Mouse (Mus musculus) liver, embryonic 15.5 days (tissue): ENCODE data around the gene Hoxa7. TPM values are rescaled to one million over a fixed set of nuclear protein-coding genes. Genes with fewer than 3 reads are reported as not detected.

Experiments
- ATAC-seq: fragments of 200-750 bp; cut with Nextera tagmentation; 2 replicates; pipeline ENCODE4 v1.8.0; 2017; ENCODE audit warnings: moderate number of reproducible peaks, mild to moderate bottlenecking, moderate library complexity; ENCODE audit not compliant: insufficient read depth
- H3K27ac ChIP-seq: fragments of 300-500 bp; sonication (generic); replicated peaks from 2 replicates; pipeline ENCODE4 v1.5.1; 2015; ENCODE audit warnings: mild to moderate bottlenecking, inconsistent platforms
- H3K27me3 ChIP-seq: fragments of 300-500 bp; sonication (generic); 2 replicates; pipeline ENCODE4 v1.6.1; 2015; ENCODE audit warnings: mild to moderate bottlenecking, inconsistent platforms
- H3K36me3 ChIP-seq: fragments of 300-500 bp; sonication (generic); replicated peaks from 2 replicates; pipeline ENCODE4 v1.6.1; 2015; ENCODE audit warnings: moderate library complexity, mild to moderate bottlenecking, inconsistent platforms
- H3K4me1 ChIP-seq: fragments of 300-500 bp; sonication (generic); replicated peaks from 2 replicates; pipeline ENCODE4 v1.6.1; 2015; ENCODE audit warnings: inconsistent platforms
- H3K4me2 ChIP-seq: fragments of 300-500 bp; sonication (generic); 2 replicates; pipeline ENCODE4 v1.6.1; 2015; ENCODE audit warnings: moderate library complexity, mild to moderate bottlenecking, inconsistent platforms
- H3K4me3 ChIP-seq: fragments of 300-500 bp; sonication (generic); replicated peaks from 2 replicates; pipeline ENCODE4 v1.5.1; 2015; ENCODE audit warnings: mild to moderate bottlenecking, inconsistent platforms
- H3K9ac ChIP-seq: fragments of 300-500 bp; sonication (generic); 2 replicates; pipeline ENCODE4 v1.6.1; 2015; ENCODE audit warnings: moderate library complexity, mild to moderate bottlenecking, inconsistent platforms
- H3K9me3 ChIP-seq: fragments of 300-500 bp; sonication (generic); replicated peaks from 2 replicates; pipeline ENCODE4 v1.6.1; 2016; ENCODE audit warnings: inconsistent platforms
- WGBS: fragments of 180-500 bp; shearing (Covaris S2); methylation state at CpG from one replicate; pipeline ENCODE4 v1.1.7; 2015; ENCODE audit warnings: mixed read lengths; ENCODE audit not compliant: insufficient replicate concordance; 5-methylcytosine and 5-hydroxymethylcytosine counted together
- polyA plus RNA-seq: library from polyadenylated mRNA; unstranded; fragments of >200 nt; fragmentation: Nextera tagmentation; extraction: Ambion mirVana; gene quantifications from 2 replicates; pipeline ENCODE4 v1.2.1, GENCODE M21; 2015

The Hoxa7 gene
- polyA plus RNA-seq, 1 experiment from 2014 or later: 0.37 TPM

DNA sequence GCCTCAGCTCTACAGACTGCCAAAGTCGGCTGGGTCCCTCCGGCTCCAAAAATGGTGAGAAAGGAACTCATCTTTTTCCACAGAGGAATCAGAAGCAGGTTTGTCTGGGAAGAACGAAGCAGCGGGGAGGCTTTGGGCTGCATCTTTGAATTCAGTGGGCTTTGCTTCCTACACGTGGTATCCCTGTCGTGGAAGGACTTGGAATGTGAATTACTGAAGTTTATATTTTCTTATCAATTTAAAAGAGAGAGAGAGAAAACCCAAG lies 41.6 kb upstream of the Hoxa7 start:
- no peak overlapping the region for H3K4me3 ChIP-seq
- under 1% methylated on average over 6 of the region's 6 CpGs for WGBS
- peaks cover 98% of the 10 kb centered on the region for H3K27me3 ChIP-seq
- H3K4me1 ChIP-seq: peaks cover 5% of the 10 kb centered on the region; the same call in 1 of the 2 replicates
- no peaks in the 10 kb centered on the region for H3K9me3 ChIP-seq
- no peak overlapping the region for H3K27ac ChIP-seq
- H3K4me2 ChIP-seq: no peak overlapping the region
- no peaks in the 10 kb centered on the region for H3K36me3 ChIP-seq
- no peak overlapping the region for H3K9ac ChIP-seq
- ATAC-seq: no peak

DNA sequence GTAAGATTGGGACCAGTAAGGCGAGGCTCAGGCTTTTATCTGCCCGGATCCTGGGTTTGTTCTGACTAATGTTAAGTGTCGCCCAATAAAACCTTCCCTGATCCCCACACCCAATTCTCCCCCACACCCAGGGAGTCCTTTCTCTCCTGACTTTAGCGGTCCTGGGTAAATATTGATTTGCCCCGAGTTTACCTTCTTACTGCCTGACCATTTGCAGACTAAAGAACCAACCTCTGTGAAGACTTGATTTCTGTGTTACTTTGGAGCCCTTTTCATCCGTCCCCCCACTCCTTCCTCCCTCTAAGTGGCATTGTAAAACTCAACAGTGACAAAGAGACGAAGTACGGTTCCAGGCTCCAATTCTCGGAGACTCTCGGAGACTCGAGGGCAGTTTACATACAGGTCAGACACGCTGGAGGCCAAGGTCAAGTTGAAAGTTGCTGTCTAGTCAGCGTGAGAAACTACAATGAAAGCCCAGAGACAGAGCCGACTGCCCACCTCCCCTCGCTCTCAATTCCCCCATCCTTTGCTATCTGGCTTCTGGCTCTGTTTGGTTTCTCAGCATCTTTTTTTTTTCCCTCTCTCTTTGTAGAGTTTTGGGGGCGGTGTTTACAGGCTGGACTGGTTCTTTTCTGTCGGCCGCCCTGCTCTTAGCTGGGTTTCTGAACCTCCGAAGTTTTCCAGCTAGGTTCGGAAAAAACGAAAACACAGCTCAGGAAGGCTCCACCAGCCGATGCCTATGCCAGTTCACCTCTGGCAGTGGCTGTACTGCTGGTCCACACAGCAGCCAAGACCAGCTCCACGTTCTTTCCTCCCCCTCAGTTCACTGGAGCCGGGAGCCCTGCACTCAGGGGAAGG lies 41.0 kb upstream of the Hoxa7 start:
- no peak overlapping the region for H3K9ac ChIP-seq
- H3K36me3 ChIP-seq: no peaks in the 10 kb centered on the region
- H3K9me3 ChIP-seq: no peaks in the 10 kb centered on the region
- no peak overlapping the region for H3K4me3 ChIP-seq
- H3K27me3 ChIP-seq: peaks cover 97% of the 10 kb centered on the region
- no peak for ATAC-seq
- H3K27ac ChIP-seq: no peak overlapping the region
- H3K4me2 ChIP-seq: no peak overlapping the region
- 1% methylated on average over 24 of the region's 24 CpGs for WGBS
- peaks cover 5% of the 10 kb centered on the region; the same call in 1 of the 2 replicates for H3K4me1 ChIP-seq

DNA sequence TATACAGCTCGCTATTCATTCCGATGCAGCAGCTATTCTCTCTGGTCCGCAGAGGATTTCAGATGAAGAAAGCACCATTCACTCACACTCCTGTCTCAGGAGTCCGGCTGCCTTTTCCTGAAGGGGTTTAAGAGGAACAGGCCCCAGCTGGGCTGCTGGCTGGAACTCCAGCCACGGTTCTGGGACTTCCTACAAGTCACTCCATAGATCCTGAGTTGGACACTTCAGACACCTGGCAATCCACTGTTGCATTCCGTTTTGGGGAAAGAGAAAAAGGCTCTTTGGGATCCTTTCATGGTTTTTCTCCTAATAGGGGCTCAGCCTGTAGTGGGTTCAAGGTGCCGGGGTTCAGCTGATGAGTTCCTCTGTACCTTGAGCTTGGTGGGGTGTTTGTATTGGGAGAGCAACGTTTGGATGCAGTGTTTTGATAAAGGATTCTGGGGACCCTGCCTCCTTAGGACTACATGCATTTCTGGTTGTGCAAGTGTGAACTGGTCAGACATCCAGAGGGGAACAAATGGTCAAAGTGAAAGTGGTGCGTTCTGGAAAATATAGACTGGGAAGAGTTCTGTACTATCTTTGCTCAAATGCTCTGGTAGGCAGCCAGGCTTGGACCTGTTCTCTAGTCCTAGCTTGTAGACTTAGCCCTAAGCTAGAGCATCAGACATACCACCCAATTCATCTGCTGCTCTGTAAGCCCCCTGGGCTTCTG lies 40.3 kb upstream of the Hoxa7 start:
- ATAC-seq: no peak
- H3K27me3 ChIP-seq: peaks cover 98% of the 10 kb centered on the region
- H3K9me3 ChIP-seq: no peaks in the 10 kb centered on the region
- no peaks in the 10 kb centered on the region for H3K36me3 ChIP-seq
- H3K4me1 ChIP-seq: peaks cover 5% of the 10 kb centered on the region; the same call in 1 of the 2 replicates
- 4% methylated on average over 9 of the region's 9 CpGs for WGBS
- H3K4me2 ChIP-seq: no peak overlapping the region
- H3K4me3 ChIP-seq: no peak overlapping the region
- H3K9ac ChIP-seq: no peak overlapping the region
- no peak overlapping the region for H3K27ac ChIP-seq

DNA sequence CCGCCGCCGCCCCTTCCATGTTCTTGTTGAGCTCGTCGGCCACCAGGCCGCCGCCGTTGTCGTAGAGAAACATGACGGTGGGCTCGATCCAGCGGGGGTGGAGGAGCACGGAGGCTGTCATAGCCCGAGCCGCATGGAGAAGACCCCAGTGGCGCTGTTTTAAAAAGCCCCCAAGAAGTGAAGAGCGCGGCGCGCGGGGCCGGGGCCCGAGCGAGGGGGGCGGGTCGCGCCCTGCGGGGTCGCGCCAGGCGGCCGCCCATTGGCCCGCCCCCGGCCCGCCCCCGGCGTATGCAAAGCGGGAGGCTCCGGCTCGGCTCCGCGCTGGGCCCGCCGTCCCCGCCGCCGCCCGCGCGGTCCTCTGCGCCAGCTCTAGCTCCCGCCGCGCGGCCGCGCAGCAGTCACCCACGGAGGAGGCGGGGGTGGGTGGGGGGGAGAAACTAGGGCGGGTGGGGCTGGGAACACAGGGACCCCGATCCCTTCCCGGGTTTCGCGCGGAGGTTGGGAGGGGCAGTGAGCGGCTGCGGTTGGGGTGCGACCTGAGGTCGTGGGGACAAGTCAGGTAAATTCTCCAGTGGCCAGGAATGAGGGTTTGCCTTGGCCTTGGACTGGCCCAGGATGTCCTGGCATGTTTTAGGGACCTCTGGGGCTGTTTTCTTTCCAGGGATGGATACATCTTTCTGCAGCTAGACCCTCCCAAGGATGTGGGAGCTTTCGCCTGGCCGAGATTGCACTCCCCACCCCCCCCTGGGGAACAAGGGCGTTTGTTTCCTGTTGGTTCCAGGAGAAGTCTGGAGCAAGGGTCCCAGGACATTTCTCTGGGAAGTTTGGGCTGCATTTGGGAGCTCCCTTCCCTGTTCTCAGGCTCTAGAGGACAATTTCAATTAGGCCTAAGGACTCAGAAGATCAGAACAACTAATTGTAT lies 39.3 kb upstream of the Hoxa7 start, which contains the start of gene Hoxa13:
Gene Hoxa13, minus strand, starts transcription at position 227 of the 922 bp plus-strand sequence.
- H3K36me3 ChIP-seq: no peaks in the 10 kb centered on the region
- under 1% methylated on average over 59 of the region's 72 CpGs for WGBS
- H3K4me3 ChIP-seq: peak within 1 kb of the TSS; percentile 45
- H3K27ac ChIP-seq: no peak within 1 kb of the TSS
- ATAC-seq: no peak
- H3K4me2 ChIP-seq: peak within 1 kb of the TSS; percentile 62
- H3K9me3 ChIP-seq: no peaks in the 10 kb centered on the region
- no peak within 1 kb of the TSS for H3K9ac ChIP-seq
- peaks cover 5% of the 10 kb centered on the region; the same call in 1 of the 2 replicates for H3K4me1 ChIP-seq
- peaks cover 98% of the 10 kb centered on the region for H3K27me3 ChIP-seq

DNA sequence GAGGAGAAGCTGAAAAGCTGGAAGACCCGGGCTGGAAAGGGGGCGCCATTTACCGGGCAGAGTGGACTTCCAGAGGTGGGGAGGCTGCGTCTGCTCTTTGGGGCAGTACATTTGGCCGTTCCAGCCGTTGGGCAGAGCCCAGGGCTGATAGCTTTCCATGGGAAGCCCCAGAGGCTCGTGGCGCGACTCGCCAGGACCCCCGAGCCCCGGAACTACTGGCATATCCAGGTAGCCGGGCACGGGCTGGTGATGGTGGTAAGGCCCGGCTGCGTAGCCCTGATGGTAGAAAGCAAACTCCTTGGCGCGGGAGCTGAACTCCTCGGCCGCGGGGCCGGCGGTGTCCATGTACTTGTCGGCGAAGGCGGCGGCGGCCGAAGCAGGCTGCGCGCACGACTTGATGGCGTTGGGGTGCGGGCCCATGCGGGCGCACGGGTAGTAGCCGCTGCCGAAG lies 38.2 kb upstream of the Hoxa7 start:
- no peaks in the 10 kb centered on the region for H3K9me3 ChIP-seq
- no peak for ATAC-seq
- 2% methylated on average over 36 of the region's 39 CpGs for WGBS
- peaks cover 98% of the 10 kb centered on the region for H3K27me3 ChIP-seq
- peaks cover 5% of the 10 kb centered on the region; the same call in 1 of the 2 replicates for H3K4me1 ChIP-seq
- no peak overlapping the region for H3K9ac ChIP-seq
- peak overlapping the region; percentile 62 for H3K4me2 ChIP-seq
- no peak overlapping the region for H3K27ac ChIP-seq
- 0 out of 2 replicates have a peak overlapping the region, but pooled peaks have one; percentile 14 for H3K4me3 ChIP-seq
- no peaks in the 10 kb centered on the region for H3K36me3 ChIP-seq

DNA sequence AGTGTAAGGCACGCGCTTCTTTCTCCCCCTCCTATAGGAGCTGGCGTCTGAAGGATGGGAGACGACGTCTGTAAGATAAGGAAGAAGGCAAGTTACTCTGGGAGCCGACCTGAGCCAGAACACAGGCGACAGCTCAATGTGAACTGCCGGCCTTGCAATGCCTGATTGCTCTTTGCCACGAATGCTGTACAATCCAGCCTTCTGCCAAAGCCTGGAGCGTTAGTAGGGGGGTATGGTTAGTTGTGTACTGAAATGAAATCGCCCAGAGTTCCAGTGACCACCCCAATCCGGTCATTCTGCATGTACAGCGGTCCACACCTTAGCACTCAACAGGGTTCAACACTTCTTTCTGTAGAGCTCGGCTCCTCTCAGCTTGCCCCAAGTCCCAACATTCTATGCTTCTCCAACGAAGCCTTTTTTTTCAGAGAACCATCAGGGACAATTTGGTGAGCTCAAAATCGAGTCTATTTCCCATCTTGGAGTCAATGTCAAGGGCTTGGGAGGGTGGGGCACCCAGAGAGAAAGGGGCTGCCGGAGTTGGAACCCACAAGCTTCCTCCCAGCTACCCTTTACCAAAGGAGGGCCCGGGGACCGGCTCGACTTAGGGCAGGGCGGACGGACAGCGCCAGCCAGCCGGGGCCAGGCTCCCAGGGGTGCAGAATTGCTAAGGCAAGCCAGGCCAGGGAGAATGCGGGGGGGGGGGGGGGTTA lies 37.6 kb upstream of the Hoxa7 start:
- H3K9ac ChIP-seq: no peak overlapping the region
- H3K4me3 ChIP-seq: no peak overlapping the region
- no peak overlapping the region for H3K27ac ChIP-seq
- H3K27me3 ChIP-seq: peaks cover 98% of the 10 kb centered on the region
- H3K4me1 ChIP-seq: peaks cover 5% of the 10 kb centered on the region; the same call in 1 of the 2 replicates
- H3K4me2 ChIP-seq: no peak overlapping the region
- no peaks in the 10 kb centered on the region for H3K9me3 ChIP-seq
- no peak for ATAC-seq
- WGBS: under 1% methylated on average over 24 of the region's 25 CpGs
- H3K36me3 ChIP-seq: no peaks in the 10 kb centered on the region

DNA sequence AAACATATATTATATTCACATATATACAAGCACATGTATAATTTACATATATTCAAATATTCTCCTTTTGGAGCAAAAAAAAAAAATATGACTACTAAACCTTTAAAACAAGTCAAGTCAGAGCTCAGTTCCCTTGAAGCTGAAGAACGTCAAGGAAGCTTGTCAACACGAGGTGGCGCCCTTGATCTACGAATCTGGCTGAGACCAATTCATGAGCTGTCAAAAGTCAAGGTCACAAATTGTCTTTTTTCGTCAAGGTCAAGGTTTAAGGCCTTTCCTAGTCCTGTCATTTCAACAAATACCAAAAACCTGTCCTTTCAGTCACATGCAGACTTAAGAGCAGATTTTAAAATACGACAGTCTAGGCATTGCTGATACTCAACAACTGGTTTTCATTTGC lies 35.3 kb upstream of the Hoxa7 start:
- Histone ChIP-seq H3K9ac (no peak overlapping the region), H3K4me3 (no peak overlapping the region), H3K36me3 (no peaks in the 10 kb centered on the region), H3K4me2 (no peak overlapping the region), H3K27ac (no peak overlapping the region), H3K9me3 (no peaks in the 10 kb centered on the region), H3K4me1 (peaks cover 5% of the 10 kb centered on the region; the same call in 1 of the 2 replicates), H3K27me3 (peaks cover 98% of the 10 kb centered on the region)
- WGBS: under 1% methylated on average over 6 of the region's 6 CpGs
- no peak for ATAC-seq

DNA sequence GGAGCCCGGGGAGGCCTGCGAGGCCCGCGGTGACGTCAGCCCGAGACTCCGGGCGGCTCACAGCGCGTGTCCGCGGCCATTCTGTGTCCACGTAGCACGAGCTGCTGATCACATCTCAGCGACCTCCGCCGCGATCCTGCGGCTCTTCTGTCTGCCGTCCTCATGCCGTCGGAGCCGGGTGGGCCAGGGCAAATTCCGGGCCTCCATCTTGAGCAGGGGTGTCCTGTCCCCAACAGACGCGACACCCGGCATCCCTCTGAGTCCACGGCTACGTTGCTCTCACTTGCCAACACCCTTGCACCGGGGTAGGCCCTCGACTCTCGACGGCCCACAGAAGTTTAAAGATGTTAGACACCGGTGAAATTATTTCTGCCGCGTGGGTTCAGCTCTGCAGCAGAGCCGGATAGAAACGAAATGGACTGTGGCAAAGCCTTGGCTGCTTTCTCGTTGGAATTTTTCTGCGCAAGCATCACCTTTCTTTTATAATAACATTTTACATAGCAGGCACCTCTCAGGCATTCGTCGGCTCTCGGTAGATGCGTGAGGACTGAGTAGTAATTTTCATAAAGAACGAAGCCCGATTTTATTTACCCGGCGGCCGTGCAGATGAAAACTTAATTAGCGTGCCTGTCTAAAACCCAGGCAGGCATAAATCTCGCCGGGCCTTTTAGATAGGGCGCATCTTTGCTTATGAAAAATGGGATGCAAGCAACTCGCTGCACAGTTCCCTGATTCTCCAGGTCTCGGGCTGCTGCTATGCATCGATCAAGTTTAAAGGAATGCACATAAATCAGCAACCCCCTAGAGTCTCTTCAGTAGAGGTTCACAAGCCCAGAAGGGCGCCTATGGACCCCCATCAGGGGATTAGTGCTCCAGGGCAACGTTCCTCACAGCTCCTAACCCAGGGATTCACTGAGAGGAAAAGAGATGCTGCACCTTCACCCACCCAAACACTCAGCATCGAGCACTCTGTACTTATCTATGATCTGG lies 32.2 kb upstream of the Hoxa7 start:
- Histone ChIP-seq H3K27me3 (peaks cover 98% of the 10 kb centered on the region), H3K27ac (no peak overlapping the region), H3K4me2 (no peak overlapping the region), H3K9ac (no peak overlapping the region), H3K4me3 (no peak overlapping the region), H3K9me3 (no peaks in the 10 kb centered on the region), H3K4me1 (no peaks in the 10 kb centered on the region), H3K36me3 (no peaks in the 10 kb centered on the region)
- whole genome bisulfite sequencing: 2% methylated on average over 59 of the region's 59 CpGs
- ATAC-seq: no peak

DNA sequence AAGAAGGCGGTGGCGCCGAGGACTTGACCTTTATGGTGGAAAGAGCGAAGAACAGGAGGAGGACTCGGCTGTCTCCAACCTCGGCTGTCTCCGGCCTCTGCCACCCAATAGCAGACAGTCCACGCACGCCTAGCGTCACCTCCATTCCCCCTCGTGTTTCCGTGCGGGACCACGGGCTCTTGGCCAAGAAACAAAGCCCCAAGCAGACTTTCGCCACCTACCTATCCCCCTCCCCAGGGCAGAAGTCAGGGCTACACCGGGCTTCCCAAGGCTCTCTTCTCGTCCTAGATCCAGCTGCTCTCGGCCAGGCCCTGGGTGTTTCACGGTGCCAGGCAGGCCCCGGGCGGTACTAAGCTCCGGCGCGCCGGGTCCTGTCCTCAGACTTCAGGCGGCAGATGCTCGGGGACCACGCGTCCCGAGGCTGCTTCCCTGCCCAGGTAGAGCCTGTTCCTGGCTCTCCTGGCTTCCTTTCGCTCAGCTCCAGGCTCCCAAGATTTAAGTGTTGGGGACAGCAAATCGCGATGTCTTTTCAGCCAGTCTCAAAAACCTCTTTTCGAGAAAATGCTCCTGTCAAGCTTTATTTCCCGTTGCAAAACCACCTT lies 31.2 kb upstream of the Hoxa7 start:
- Histone ChIP-seq H3K36me3 (no peaks in the 10 kb centered on the region), H3K4me3 (no peak overlapping the region), H3K4me1 (no peaks in the 10 kb centered on the region), H3K4me2 (no peak overlapping the region), H3K27ac (no peak overlapping the region), H3K9ac (no peak overlapping the region), H3K27me3 (peaks cover 99% of the 10 kb centered on the region), H3K9me3 (no peaks in the 10 kb centered on the region)
- ATAC-seq: no peak
- 2% methylated on average over 35 of the region's 35 CpGs for WGBS
